Mouse (Mus musculus) left cerebral cortex, postnatal 36 days (tissue): ENCODE results near the gene Xpc. TPM values are rescaled to one million over a fixed set of nuclear protein-coding genes. Genes with fewer than 3 reads are reported as not detected.

Experiments
- DNase-seq, 2 experiments: peaks; one replicate each; pipeline ENCODE4 v3.0.0; 2021 to 2022; ENCODE audit warnings: low spot score in 2 of 2, mixed read lengths in 1 of 2
- intact Hi-C: fragments of 180-260 bp; cut with DNase I; formaldehyde crosslinking; loops from one replicate; pipeline ENCODE4 v1.15.1; 2025
- total RNA-seq, 2 experiments: library from RNA; stranded (reverse); gene quantifications; 2 replicates each; pipeline ENCODE4 v1.2.3; 2021

Gene Xpc
- total RNA-seq = 10 to 100 TPM; 13.2 to 14.9 TPM

DNA sequence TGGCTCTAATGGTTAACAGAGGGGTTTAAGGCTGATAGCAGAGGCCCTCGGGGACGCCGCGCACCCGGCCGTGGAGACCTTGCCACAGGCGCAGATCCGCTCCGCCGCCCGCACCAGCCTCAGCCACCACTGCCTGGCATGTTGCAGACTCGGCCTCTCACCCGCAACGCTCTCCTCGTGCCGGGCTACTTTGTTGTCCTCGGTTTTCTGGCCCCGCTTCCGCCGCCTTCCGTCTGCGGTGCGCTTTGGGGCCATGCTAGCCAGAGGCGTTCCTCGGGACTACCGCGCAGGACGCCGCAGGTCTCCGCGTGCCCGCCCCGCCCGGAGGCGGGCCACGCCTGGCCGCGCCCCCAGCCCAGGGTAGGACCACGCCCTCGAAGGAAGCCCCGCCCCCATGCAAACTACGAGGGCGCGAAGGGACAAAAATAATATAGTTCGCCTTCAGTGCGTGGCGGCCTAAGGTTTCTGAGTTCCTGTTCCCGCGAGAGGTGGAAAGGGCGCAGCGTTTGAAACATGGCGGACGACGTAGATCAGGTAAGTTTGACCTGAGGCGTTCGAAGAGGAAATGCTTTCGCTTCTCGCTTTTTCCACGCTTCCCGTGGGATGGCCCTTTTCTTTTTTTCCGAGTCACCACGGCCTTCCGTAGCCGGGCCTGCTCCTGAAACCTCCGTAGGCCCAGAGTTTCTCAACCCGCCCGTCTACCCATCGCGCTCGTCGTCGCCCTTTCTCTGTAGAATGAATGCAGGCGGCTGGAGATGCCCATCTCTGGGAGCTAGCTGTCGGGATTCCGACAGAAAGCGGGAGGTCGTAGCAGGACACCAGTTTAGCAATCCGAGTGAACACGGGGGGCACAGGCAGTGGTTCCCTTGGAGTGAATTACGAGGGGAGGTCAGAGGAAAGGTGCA is at the start of gene Xpc, which contains the start of gene Lsm3:
Gene Xpc, minus strand, starts transcription at position 344 of the 905 bp plus-strand sequence.
Gene Lsm3, plus strand, starts transcription at position 384 of the 905 bp plus-strand sequence.
- DNase-seq = peak; percentile 98 to 99
- intact Hi-C loops = loop anchor here (5.0 kb wide), 2 partner anchors 43 to 172 kb away; partner anchors contain the start of genes Chchd4 and Tmem43

DNA sequence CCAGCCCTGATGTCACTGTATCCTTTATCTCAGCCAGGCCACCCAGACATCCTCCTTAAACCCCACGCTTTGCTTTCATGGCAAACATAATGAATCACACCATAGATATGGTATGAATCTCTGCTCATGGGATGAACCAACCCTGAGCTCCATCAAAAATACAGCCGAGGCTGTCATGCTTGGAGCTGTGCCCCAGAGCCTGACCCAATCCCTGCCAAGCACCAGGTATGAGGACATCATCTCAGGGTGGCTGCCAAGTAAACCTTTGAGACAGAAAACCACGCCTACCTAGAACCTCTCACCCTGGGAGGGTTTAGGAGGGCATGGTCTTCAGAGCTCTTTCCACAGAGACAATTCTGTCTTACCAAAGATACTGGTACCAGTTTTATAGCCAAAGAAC is 47.3 kb upstream of the Xpc start:
- intact Hi-C loops = loop anchor here (10.0 kb wide), 1 partner anchor 292 kb away; no protein-coding TSS in a partner anchor
- no peak for DNase-seq

DNA sequence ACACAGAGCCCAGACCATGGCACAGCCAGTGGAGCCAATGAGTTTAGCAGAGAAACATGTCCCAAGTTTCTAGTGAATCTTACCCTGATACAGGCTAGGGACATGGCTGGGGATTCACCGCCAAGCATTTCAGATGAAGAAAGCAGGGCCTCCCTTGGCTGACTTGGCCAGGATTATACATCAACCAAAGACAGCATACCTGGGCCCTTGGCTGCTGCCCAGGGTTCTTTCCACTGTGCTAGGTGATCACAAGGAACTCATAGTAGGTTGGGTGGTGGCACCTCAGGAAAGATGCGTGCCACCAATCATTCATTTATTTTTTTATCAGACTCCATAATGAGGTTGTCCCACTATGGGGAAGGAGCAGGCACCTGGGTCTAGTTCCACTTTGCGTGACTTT is 44.5 kb upstream of the Xpc start:
- no peak for DNase-seq
- intact Hi-C loops = loop anchor here (10.0 kb wide), 1 partner anchor 295 kb away; no protein-coding TSS in a partner anchor

GRCm38 (mm10) chr6:91559371-91559770 is 43.7 kb upstream of the Xpc start:
- peak; percentile 50 to 52 for DNase-seq
- intact Hi-C loops = no loop called here

DNA sequence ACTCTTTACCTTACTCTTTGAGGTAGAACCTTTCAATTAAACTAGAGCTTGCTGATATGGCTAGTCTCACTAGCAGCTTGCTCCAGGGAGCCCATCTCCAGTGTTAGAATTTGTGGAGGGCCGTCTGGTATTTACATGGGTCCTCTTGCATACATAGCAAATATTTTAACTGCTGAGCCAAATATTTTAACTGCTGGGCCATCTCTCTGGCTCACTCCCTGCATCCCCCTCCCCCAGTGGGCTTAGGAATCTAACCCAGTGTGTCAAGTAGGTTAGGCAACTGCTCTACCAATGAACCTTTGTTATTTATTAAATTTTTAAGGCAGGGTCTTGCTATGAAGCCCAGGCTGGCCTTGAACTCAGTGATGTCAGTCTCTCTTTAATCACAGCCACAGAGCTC is 42.9 kb upstream of the Xpc start:
- no peak for DNase-seq
- intact Hi-C loops = no loop called here

GRCm38 (mm10) chr6:91552693-91553092 is 37.0 kb upstream of the Xpc start:
- intact Hi-C loops = no loop called here

GRCm38 (mm10) chr6:91551671-91552070 is 36.0 kb upstream of the Xpc start:
- intact Hi-C loops = no loop called here
- DNase-seq = peak in 1 of 2 experiments; percentile 11

More at GRCm38 (mm10) chr6:91552693-91553092, 37.0 kb upstream of the Xpc start:
- no peak for DNase-seq

DNA sequence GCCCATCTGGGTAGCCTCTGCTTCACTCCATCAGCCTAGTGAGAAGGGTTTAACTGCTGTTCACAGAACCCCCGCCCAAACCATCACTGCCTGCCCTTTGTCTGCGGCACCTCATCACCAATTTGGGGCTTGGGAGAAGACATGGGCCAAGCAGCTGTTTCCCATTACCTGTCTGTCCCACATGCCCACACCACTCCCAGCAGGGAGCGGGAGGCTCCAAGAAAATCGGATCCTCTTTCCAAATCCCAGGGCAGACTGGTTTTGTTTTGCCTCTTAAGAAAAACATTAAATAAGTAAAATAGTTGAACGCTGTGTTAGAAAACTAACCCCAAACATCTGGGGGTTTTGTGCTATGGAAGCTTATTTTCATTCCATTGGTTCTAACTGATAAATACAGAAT is 33.9 kb upstream of the Xpc start:
- intact Hi-C loops = no loop called here
- no peak for DNase-seq

- DNase-seq = no peak
- intact Hi-C loops = no loop called here
Measured at GRCm38 (mm10) chr6:91547313-91547712, 31.6 kb upstream of the Xpc start.

- intact Hi-C loops = no loop called here
- DNase-seq = no peak
Measured at GRCm38 (mm10) chr6:91546241-91546884, 30.7 kb upstream of the Xpc start.

- DNase-seq = no peak
- intact Hi-C loops = no loop called here
Measured at GRCm38 (mm10) chr6:91543056-91543455, 27.4 kb upstream of the Xpc start.

- no peak for DNase-seq
- intact Hi-C loops = no loop called here
Measured at GRCm38 (mm10) chr6:91541276-91541675, 25.6 kb upstream of the Xpc start.

- intact Hi-C loops = no loop called here
- DNase-seq = no peak
Measured at GRCm38 (mm10) chr6:91536047-91536765, 20.5 kb upstream of the Xpc start.

GRCm38 (mm10) chr6:91535231-91535630 is 19.5 kb upstream of the Xpc start:
- intact Hi-C loops = no loop called here
- no peak for DNase-seq

DNA sequence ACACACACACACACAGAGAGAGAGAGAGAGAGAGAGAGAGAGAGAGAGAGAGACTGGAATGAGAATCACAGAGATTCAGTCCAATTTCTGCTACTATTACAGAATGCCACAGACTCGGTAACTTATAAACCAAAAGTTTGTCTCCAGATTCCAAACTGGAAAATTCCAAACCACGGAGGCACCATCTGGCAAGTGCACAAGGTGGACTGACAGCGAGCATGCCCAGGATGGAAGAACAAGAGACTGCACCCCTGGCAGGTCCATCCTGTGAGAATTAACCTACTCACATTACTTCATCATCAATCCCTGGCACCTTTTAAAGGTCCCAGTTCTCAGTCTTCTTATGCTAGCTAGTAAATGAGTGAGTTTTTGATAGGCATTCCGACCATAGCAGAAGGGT is 18.6 kb upstream of the Xpc start:
- intact Hi-C loops = no loop called here
- no peak for DNase-seq

DNA sequence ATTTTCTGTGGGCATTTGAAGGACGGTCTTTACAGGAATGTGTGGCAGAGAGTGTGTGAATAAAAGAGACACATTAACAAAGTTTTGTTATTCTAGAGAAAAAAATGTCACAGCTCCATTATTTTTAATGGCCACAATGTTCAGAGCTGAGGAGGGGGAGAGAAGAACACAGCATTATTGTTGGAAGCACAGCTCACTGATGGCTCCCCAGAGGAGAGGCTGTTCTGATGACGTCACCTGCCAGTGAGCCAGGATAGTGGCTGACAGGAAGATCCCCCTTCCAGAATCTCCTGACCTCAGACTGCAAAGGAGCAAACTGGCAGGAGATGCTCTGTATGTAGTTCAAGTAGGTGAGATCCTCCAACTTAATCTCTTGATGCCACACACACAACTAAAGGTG is 18.1 kb upstream of the Xpc start:
- DNase-seq = no peak
- intact Hi-C loops = no loop called here

DNA sequence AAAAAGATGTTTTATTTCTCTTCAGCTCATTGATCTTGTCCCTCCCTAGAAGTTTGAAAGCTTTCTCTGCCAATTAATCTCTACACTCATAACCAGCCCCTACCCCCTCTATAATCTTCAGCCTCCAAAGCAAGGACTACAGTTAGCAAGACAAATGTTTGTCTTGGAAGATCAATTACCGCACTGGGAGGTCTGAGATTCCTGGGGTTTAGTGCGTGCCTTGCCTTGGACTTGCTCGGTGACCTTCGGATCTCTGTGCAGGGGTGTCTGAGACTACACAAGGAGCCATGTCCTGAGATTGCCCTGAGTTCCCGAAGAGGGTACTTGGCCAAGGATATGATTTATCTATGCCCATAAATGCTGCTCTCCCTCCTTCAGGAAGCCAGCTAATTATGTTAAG is 17.7 kb upstream of the Xpc start:
- intact Hi-C loops = no loop called here
- DNase-seq = no peak

GRCm38 (mm10) chr6:91532661-91533060 is 17.0 kb upstream of the Xpc start:
- intact Hi-C loops = no loop called here
- no peak for DNase-seq

DNA sequence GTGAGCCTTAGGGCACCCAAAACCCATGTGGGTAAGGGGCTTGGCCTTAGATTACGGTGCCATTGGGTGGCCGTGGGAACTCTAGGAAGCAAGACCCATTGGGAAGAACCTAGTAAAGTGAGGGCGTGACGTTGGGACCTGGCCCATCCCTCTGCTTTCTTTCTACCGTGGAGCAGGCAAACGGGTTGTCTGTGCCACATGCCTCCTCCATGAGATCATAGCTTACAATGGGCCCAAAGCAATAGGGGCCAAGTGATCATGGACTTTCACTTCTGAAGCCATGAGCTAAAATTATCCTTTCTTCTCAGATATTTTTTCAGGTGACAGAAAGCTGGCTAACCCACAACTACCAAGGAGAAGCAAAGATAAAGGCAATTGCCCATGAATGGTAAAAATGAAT is 15.6 kb upstream of the Xpc start:
- no peak for DNase-seq
- intact Hi-C loops = no loop called here

DNA sequence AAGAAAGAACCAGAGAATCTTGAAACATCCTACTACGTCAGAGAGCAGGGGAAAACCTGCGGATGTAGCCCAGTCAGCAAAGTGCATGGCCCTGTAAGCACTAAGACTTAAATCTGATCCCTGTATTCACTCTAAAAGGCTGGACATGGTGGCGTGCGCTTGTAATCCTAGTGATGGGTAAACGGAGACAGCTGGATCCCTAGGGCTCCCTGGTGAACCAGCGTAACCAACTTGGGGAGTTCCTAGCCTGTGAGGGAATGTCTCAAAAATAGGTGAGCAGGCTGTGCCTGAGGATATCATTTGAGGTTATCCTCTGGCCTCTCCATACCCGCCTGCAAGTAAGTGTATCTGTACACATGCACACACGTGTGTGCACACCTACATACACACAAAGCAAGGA is 15.0 kb upstream of the Xpc start:
- DNase-seq = no peak
- intact Hi-C loops = no loop called here
